Mouse (Mus musculus) liver, embryonic 14.5 days (tissue): ENCODE results near the gene Gm42957. TPM values are rescaled to one million over a fixed set of nuclear protein-coding genes. Genes with fewer than 3 reads are reported as not detected.
A peak's percentile ranks its signal among the peaks of the same experiment; 100 is the strongest.

Experiments
- ATAC-seq: fragments of 200-750 bp; cut with Nextera tagmentation; 2 replicates; pipeline ENCODE4 v1.8.0; 2017; ENCODE audit warnings: moderate number of reproducible peaks, mild to moderate bottlenecking, moderate library complexity; ENCODE audit not compliant: insufficient read depth
- DNase-seq, 3 experiments: peaks; one replicate each; pipeline ENCODE4 v3.0.0-alpha.2; 2012 to 2013; ENCODE audit warnings: low read depth in 3 of 3, low spot score in 3 of 3
- H3K27ac ChIP-seq: fragments of 300-500 bp; sonication (generic); 2 replicates; pipeline ENCODE4 v1.5.1; 2014; ENCODE audit warnings: moderate library complexity, mild to moderate bottlenecking, control low read depth, inconsistent platforms
- H3K27me3 ChIP-seq: fragments of 300-500 bp; sonication (generic); 2 replicates; pipeline ENCODE4 v1.6.1; 2014; ENCODE audit warnings: mild to moderate bottlenecking, low read length, moderate library complexity; ENCODE audit not compliant: control insufficient read depth, insufficient read depth
- H3K36me3 ChIP-seq: fragments of 300-500 bp; sonication (generic); replicated peaks from 2 replicates; pipeline ENCODE4 v1.6.1; 2014; ENCODE audit warnings: low read depth; ENCODE audit not compliant: control insufficient read depth, insufficient read depth
- H3K4me1 ChIP-seq, 2 experiments: fragments of 200-500 bp in 1 of 2; fragments of 300-500 bp in 1 of 2; sonication (generic) in 1 of 2; replicated peaks; 2 replicates each; pipeline ENCODE4 v1.6.1; 2012 to 2014; ENCODE audit warnings: antibody characterized with exemption in 1 of 2, inconsistent platforms in 1 of 2, low read length in 1 of 2; ENCODE audit not compliant: control insufficient read depth in 2 of 2, insufficient read depth in 2 of 2
- H3K4me2 ChIP-seq: fragments of 300-500 bp; sonication (generic); 2 replicates; pipeline ENCODE4 v1.6.1; 2014; ENCODE audit warnings: low read depth, mild to moderate bottlenecking, control low read depth, moderate library complexity
- H3K4me3 ChIP-seq, 2 experiments: fragments of 200-500 bp in 1 of 2; fragments of 300-500 bp in 1 of 2; sonication (generic) in 1 of 2; 2 replicates each; pipeline ENCODE4 v1.5.1; 2012 to 2014; ENCODE audit warnings: low read depth in 2 of 2, low read length in 2 of 2, mild to moderate bottlenecking in 2 of 2, control low read depth in 1 of 2, inconsistent platforms in 1 of 2, moderate library complexity in 1 of 2; ENCODE audit not compliant: insufficient read depth in 1 of 2
- H3K9ac ChIP-seq: fragments of 300-500 bp; sonication (generic); replicated peaks from 2 replicates; pipeline ENCODE4 v1.6.1; 2014; ENCODE audit warnings: mild to moderate bottlenecking, control low read depth, moderate library complexity
- H3K9me3 ChIP-seq: fragments of 300-500 bp; sonication (generic); 2 replicates; pipeline ENCODE4 v1.6.1; 2016; ENCODE audit warnings: low read length, mixed read lengths; ENCODE audit not compliant: control insufficient read depth
- CTCF ChIP-seq: IDR thresholded peaks from 2 replicates; pipeline ENCODE4 v1.5.1; 2016; ENCODE audit warnings: antibody characterized with exemption, low read depth, control low read depth
- EP300 ChIP-seq: IDR thresholded peaks from 2 replicates; pipeline ENCODE4 v1.6.1; 2016; ENCODE audit warnings: antibody characterized with exemption, low read depth
- WGBS: fragments of 180-500 bp; shearing (Covaris S2); extraction: QIAGEN DNeasy Blood & Tissue Kit; methylation state at CpG from one replicate; pipeline ENCODE4 v1.1.7; 2014; ENCODE audit not compliant: insufficient replicate concordance; 5-methylcytosine and 5-hydroxymethylcytosine counted together
- polyA plus RNA-seq, 2 experiments: library from polyadenylated mRNA; depleted of rRNA in 1 of 2; stranded (reverse) in 1 of 2; unstranded in 1 of 2; fragments of >200 nt; fragmentation: Nextera tagmentation in 1 of 2; extraction: Ambion mirVana in 1 of 2; gene quantifications; 2 replicates each; pipeline versions ENCODE4 v1.2.1 to v1.2.3; 2012 to 2014

Gm42957 gene
- polyA plus RNA-seq, 2 experiments: 0.02 TPM; not detected in 1

DNA sequence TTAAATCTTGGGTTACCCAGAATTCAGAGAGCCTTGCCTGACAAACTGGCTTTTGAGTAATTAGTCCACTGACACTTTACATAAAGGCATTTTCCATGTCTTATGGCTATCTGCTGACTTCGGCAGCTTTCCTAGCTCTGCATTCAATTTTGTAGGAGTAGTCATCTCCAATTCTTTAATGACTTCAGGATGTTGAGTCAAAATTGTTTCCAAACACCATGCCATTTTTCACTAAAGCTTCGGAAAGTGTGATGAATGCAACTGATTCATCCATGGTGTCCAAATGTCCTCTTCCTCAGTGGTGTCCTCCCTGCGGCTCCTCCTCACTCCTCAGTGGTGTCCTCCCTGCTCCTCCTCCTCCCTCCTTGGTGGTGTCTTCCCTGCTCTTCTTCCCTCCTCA lies 17.3 kb upstream of the Gm42957 start:
- Histone ChIP-seq H3K27me3 (no peaks in the 10 kb centered on the region), H3K4me1 (no peaks in the 10 kb centered on the region), H3K4me2 (no peak overlapping the region), H3K27ac (no peak overlapping the region), H3K4me3 (no peak overlapping the region), H3K9ac (no peak overlapping the region), H3K36me3 (no peaks in the 10 kb centered on the region), H3K9me3 (no peaks in the 10 kb centered on the region)
- no peak for DNase-seq
- WGBS: 78% methylated on average over 3 of the region's 3 CpGs
- TF ChIP-seq CTCF: no peak
- no peak for TF ChIP-seq EP300
- no peak for ATAC-seq

DNA sequence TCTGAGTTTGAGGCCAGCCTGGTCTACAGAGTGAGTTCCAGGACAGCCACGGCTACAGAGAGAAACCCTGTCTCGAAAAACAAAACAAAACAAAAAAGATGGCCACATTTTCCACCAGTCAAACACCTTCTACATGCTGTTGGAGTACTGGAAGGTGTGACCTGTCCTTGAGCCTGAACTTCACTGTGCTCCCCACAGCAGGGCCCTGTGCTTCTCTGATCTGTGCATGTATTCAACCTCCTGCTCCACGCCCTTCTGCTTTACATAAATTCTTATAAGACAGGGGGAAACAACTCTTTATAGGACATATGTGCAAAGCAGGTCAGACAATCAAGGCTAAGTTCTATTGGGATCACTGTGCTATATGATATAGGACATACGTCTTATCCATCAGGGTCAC lies 12.1 kb upstream of the Gm42957 start:
- Histone ChIP-seq H3K4me1 (no peaks in the 10 kb centered on the region), H3K4me2 (no peak overlapping the region), H3K9ac (no peak overlapping the region), H3K27me3 (no peaks in the 10 kb centered on the region), H3K36me3 (no peaks in the 10 kb centered on the region; the same call in 1 of the 2 replicates), H3K27ac (no peak overlapping the region), H3K9me3 (no peaks in the 10 kb centered on the region), H3K4me3 (no peak overlapping the region)
- DNase-seq (no peak), ATAC-seq (no peak)
- 78% methylated on average over 4 of the region's 4 CpGs for WGBS
- TF ChIP-seq CTCF (no peak), EP300 (no peak)

DNA sequence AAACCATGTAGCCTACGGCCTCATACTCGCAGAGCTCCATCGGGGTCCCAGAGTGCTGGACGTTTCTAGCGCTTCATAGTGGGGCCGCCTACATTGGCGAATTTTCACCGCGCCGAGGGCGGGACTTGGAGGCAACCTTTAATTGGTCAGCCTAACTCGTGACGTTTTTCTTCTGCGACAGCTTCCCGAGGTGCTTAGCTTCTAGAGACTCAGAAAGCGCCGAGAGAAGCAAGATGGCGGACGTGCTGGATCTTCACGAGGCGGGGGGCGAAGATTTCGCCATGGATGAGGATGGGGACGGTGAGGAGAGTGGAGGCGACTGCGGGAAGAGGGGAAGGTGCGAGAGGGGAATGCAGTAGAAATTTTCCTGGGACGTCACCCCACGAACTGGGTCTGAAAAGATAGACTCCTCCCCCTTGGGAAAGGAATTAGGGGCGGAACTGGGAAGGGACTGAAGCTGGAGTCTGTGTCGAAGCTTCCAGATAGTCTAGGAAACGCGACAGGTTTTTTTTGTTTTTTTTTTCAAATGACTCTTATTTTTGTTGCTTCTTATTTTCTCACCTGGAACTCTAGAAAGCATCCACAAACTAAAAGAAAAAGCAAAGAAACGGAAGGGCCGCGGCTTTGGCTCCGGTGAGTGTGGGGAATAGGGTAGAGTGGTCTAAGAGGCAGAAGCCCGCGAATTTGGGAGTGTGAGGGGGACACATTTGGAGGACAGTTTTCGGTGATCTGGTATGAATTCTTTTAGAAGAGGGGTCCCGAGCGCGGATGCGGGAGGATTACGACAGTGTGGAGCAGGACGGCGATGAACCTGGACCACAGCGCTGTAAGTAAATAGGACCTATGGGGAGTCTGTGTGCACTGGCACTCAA lies 5.3 kb upstream of the Gm42957 start, which contains the start of gene Rbm8a:
Rbm8a (plus strand) TSS at position 205 of the 872 bp plus-strand sequence.
- no peak for TF ChIP-seq CTCF
- no peak for TF ChIP-seq EP300
- Histone ChIP-seq H3K9me3 (no peaks in the 10 kb centered on the region), H3K27me3 (no peaks in the 10 kb centered on the region), H3K4me2 (peak within 1 kb of the TSS; percentile 96), H3K27ac (peak within 1 kb of the TSS; percentile 60), H3K36me3 (peaks cover 16% of the 10 kb centered on the region), H3K9ac (peak within 1 kb of the TSS; percentile 87), H3K4me3 (peak within 1 kb of the TSS; percentile 90 to 100), H3K4me1 (peaks cover 13 to 19% of the 10 kb centered on the region in 2 experiments)
- WGBS: 1% methylated on average over 48 of the region's 48 CpGs
- peak; percentile 96 for ATAC-seq
- DNase-seq: peak; percentile 97 to 98 (median 98)

DNA sequence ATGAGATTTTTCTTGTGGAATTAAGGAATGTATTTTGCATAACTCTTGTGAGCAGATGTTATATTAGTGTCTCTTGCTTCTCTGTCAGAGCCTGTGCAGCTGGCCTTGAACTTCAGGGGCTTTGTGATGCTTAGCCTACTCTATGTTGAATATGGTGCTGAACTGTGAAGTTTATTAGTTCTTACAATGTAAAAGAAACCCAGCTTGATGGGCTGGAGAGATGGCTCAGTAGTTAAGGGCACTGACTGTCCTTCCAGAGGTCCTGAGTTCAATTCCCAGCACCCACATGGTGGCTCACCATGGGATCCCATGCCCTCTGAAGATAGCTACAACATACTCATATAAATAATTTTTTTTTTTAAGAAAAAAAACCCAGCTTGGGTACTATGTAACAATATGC lies 3.2 kb upstream of the Gm42957 start:
- no peak overlapping the region for H3K4me2 ChIP-seq
- H3K9me3 ChIP-seq: no peaks in the 10 kb centered on the region
- peaks cover 16% of the 10 kb centered on the region for H3K36me3 ChIP-seq
- no peak overlapping the region for H3K27ac ChIP-seq
- peaks cover 21 to 27% of the 10 kb centered on the region in 2 experiments for H3K4me1 ChIP-seq
- no peak overlapping the region for H3K4me3 ChIP-seq
- no peak overlapping the region for H3K9ac ChIP-seq
- ATAC-seq: no peak
- no peak for DNase-seq
- TF ChIP-seq CTCF (no peak), EP300 (no peak)
- H3K27me3 ChIP-seq: no peaks in the 10 kb centered on the region

DNA sequence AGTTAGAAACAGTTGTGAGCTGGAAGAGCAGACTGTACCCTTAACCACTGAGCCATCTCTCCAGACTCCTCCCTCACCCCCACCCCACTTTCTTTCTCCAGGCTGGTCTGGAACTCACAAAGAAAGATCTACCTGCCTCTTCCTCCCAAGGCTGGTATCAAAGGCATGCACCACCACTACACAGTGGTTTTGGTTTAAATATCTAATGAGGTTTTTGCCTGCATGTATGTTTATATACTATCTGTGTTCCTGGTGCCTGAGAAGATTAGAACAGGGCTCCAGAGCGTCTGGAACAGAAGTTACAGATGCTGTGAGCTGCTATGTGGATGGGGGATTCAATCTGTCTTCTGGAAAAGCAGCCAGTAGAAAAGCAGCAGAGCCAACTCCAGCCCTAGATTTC lies 1.3 kb upstream of the Gm42957 start:
- Histone ChIP-seq H3K27ac (no peak overlapping the region), H3K4me3 (no peak overlapping the region), H3K4me2 (no peak overlapping the region), H3K27me3 (no peaks in the 10 kb centered on the region), H3K9ac (no peak overlapping the region), H3K4me1 (peaks cover 19 to 21% of the 10 kb centered on the region in 2 experiments), H3K36me3 (peaks cover 16% of the 10 kb centered on the region), H3K9me3 (no peaks in the 10 kb centered on the region)
- 43% methylated on average over 1 of the region's 1 CpGs for WGBS
- TF ChIP-seq CTCF (no peak), EP300 (no peak)
- ATAC-seq: no peak
- no peak for DNase-seq
